Mouse (Mus musculus) liver, postnatal 0 days (tissue): ENCODE measurements around the gene Osbpl9. TPM values are rescaled to one million over a fixed set of nuclear protein-coding genes. Genes with fewer than 3 reads are reported as not detected.

ENCODE experiments used
- ATAC-seq: fragments of 200-750 bp; cut with Nextera tagmentation; 2 replicates; pipeline ENCODE4 v1.8.0; 2017; ENCODE audit warnings: mild to moderate bottlenecking, moderate library complexity
- DNase-seq: peaks from one replicate; pipeline ENCODE4 v3.0.0-alpha.2; 2016
- H3K27ac ChIP-seq: fragments of 300-500 bp; sonication (generic); 2 replicates; pipeline ENCODE4 v1.5.1; 2014; ENCODE audit warnings: antibody characterized with exemption, moderate library complexity, mild to moderate bottlenecking, low read depth
- H3K27me3 ChIP-seq: fragments of 300-500 bp; sonication (generic); 2 replicates; pipeline ENCODE4 v1.6.1; 2014; ENCODE audit warnings: low read length, control low read depth, mixed read lengths; ENCODE audit not compliant: insufficient read depth
- H3K36me3 ChIP-seq: fragments of 300-500 bp; sonication (generic); replicated peaks from 2 replicates; pipeline ENCODE4 v1.6.1; 2014; ENCODE audit warnings: mild to moderate bottlenecking, control low read depth, low read length, moderate library complexity, mixed read lengths; ENCODE audit not compliant: insufficient read depth
- H3K4me1 ChIP-seq: fragments of 300-500 bp; sonication (generic); 2 replicates; pipeline ENCODE4 v1.6.1; 2014; ENCODE audit warnings: antibody characterized with exemption, mild to moderate bottlenecking, control low read depth; ENCODE audit not compliant: insufficient read depth
- H3K4me2 ChIP-seq: fragments of 300-500 bp; sonication (generic); 2 replicates; pipeline ENCODE4 v1.6.1; 2014; ENCODE audit warnings: low read depth, mild to moderate bottlenecking, low read length, moderate library complexity, mixed read lengths
- H3K4me3 ChIP-seq: fragments of 300-500 bp; sonication (generic); 2 replicates; pipeline ENCODE4 v1.5.1; 2014; ENCODE audit warnings: low read depth, low read length
- H3K9ac ChIP-seq: fragments of 300-500 bp; sonication (generic); replicated peaks from 2 replicates; pipeline ENCODE4 v1.6.1; 2014; ENCODE audit warnings: mild to moderate bottlenecking, moderate library complexity
- H3K9me3 ChIP-seq: fragments of 300-500 bp; sonication (generic); 2 replicates; pipeline ENCODE4 v1.6.1; 2016; ENCODE audit warnings: mild to moderate bottlenecking, control low read depth, low read length, mixed read lengths
- CTCF ChIP-seq: sonication (generic); IDR thresholded peaks from 2 replicates; pipeline ENCODE4 v1.5.1; 2016; ENCODE audit warnings: antibody characterized with exemption, low read depth
- EP300 ChIP-seq: IDR thresholded peaks from 2 replicates; pipeline ENCODE4 v1.6.1; 2016; ENCODE audit warnings: antibody characterized with exemption, low read depth, mild to moderate bottlenecking
- WGBS: fragments of 180-500 bp; shearing (Covaris S2); extraction: QIAGEN DNeasy Blood & Tissue Kit; methylation state at CpG from one replicate; pipeline ENCODE4 v1.1.7; 2014; ENCODE audit not compliant: insufficient replicate concordance; 5-methylcytosine and 5-hydroxymethylcytosine counted together
- polyA plus RNA-seq: library from polyadenylated mRNA; unstranded; fragments of >200 nt; fragmentation: Nextera tagmentation; extraction: Ambion mirVana; gene quantifications from 2 replicates; pipeline ENCODE4 v1.2.1, GENCODE M21; 2015

Osbpl9 gene
- polyA plus RNA-seq, 1 experiment from 2014 or later, result 28.2 TPM

- Histone ChIP-seq H3K4me3 (no peak overlapping the region), H3K4me1 (no peaks in the 10 kb centered on the region), H3K4me2 (no peak overlapping the region), H3K9ac (no peak overlapping the region), H3K27me3 (no peaks in the 10 kb centered on the region), H3K27ac (no peak overlapping the region), H3K9me3 (no peaks in the 10 kb centered on the region), H3K36me3 (peaks cover 49% of the 10 kb centered on the region)
- TF ChIP-seq CTCF (no peak), EP300 (no peak)
- WGBS, result 88% methylated on average over 2 of the region's 2 CpGs
- DNase-seq (no peak), ATAC-seq (no peak)
Measured at GRCm38 (mm10) chr4:109030266-109030665, 171.8 kb downstream of the Osbpl9 start.

DNA sequence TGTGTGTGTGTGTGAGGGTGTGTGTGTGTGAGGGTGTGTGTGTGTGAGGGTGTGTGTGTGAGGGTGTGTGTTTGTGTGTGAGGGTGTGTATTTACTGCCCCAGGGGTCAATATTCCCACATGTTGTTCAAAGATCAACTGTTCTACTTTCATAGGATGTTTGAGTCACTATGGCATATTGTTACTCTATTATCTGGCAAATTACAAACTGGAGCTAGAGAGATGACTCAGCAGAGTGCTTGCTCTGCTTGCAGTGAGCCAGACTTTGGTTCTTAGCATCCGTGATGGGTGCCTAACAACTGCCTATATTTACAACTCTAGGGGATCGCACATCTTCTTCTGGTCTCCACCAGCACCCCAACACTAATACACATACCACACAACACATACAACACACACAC lies 172.2 kb downstream of the Osbpl9 start:
- ATAC-seq (no peak), DNase-seq (no peak)
- Histone ChIP-seq H3K4me1 (no peaks in the 10 kb centered on the region), H3K4me2 (no peak overlapping the region), H3K36me3 (peaks cover 49% of the 10 kb centered on the region), H3K4me3 (no peak overlapping the region), H3K9me3 (no peaks in the 10 kb centered on the region), H3K27me3 (no peaks in the 10 kb centered on the region), H3K9ac (no peak overlapping the region), H3K27ac (no peak overlapping the region)
- WGBS, result 76% methylated on average over 2 of the region's 2 CpGs
- no peak for TF ChIP-seq EP300
- no peak for TF ChIP-seq CTCF

- H3K4me3 ChIP-seq, result no peak overlapping the region
- TF ChIP-seq EP300, result no peak
- TF ChIP-seq CTCF, result no peak
- H3K9ac ChIP-seq, result no peak overlapping the region
- no peak overlapping the region for H3K4me2 ChIP-seq
- H3K27ac ChIP-seq, result no peak overlapping the region
- no peak for DNase-seq
- no peaks in the 10 kb centered on the region for H3K27me3 ChIP-seq
- WGBS, result 84% methylated on average over 3 of the region's 3 CpGs
- ATAC-seq, result no peak
- no peaks in the 10 kb centered on the region for H3K4me1 ChIP-seq
- H3K36me3 ChIP-seq, result peaks cover 43% of the 10 kb centered on the region
- H3K9me3 ChIP-seq, result no peaks in the 10 kb centered on the region
Measured at GRCm38 (mm10) chr4:109026543-109026942, 175.5 kb downstream of the Osbpl9 start.

- no peak overlapping the region for H3K27ac ChIP-seq
- no peak overlapping the region for H3K4me2 ChIP-seq
- no peak overlapping the region for H3K4me3 ChIP-seq
- H3K27me3 ChIP-seq, result no peaks in the 10 kb centered on the region
- peaks cover 34% of the 10 kb centered on the region for H3K36me3 ChIP-seq
- H3K9me3 ChIP-seq, result no peaks in the 10 kb centered on the region
- WGBS, result 76% methylated on average over 3 of the region's 3 CpGs
- H3K4me1 ChIP-seq, result no peaks in the 10 kb centered on the region
- TF ChIP-seq EP300 (no peak), CTCF (no peak)
- DNase-seq (no peak), ATAC-seq (no peak)
- H3K9ac ChIP-seq, result no peak overlapping the region
Measured at GRCm38 (mm10) chr4:109025061-109025460, 177.0 kb downstream of the Osbpl9 start.

- no peak for TF ChIP-seq EP300
- no peak for TF ChIP-seq CTCF
- H3K9ac ChIP-seq, result no peak overlapping the region
- no peak overlapping the region for H3K4me2 ChIP-seq
- 44% methylated on average over 1 of the region's 1 CpGs for WGBS
- no peak for DNase-seq
- H3K4me3 ChIP-seq, result no peak overlapping the region
- H3K9me3 ChIP-seq, result no peaks in the 10 kb centered on the region
- H3K27me3 ChIP-seq, result no peaks in the 10 kb centered on the region
- ATAC-seq, result no peak
- H3K27ac ChIP-seq, result no peak overlapping the region
- H3K36me3 ChIP-seq, result peaks cover 36% of the 10 kb centered on the region
- no peaks in the 10 kb centered on the region for H3K4me1 ChIP-seq
Measured at GRCm38 (mm10) chr4:109021976-109022375, 180.1 kb downstream of the Osbpl9 start.

- WGBS, result 63% methylated on average over 4 of the region's 4 CpGs
Measured at GRCm38 (mm10) chr4:109019301-109019700, 182.8 kb downstream of the Osbpl9 start.

GRCm38 (mm10) chr4:109017441-109017840 lies 184.6 kb downstream of the Osbpl9 start:
- no peak overlapping the region for H3K4me3 ChIP-seq
- no peak overlapping the region for H3K27ac ChIP-seq
- no peak for ATAC-seq
- H3K4me1 ChIP-seq, result no peaks in the 10 kb centered on the region
- no peak for DNase-seq
- no peak overlapping the region for H3K4me2 ChIP-seq
- H3K27me3 ChIP-seq, result no peaks in the 10 kb centered on the region
- 87% methylated on average over 7 of the region's 7 CpGs for WGBS
- H3K9ac ChIP-seq, result no peak overlapping the region
- peaks cover 28% of the 10 kb centered on the region for H3K36me3 ChIP-seq
- H3K9me3 ChIP-seq, result no peaks in the 10 kb centered on the region
- no peak for TF ChIP-seq EP300
- no peak for TF ChIP-seq CTCF

More at GRCm38 (mm10) chr4:109019301-109019700, 182.8 kb downstream of the Osbpl9 start:
- TF ChIP-seq CTCF (no peak), EP300 (no peak)
- Histone ChIP-seq H3K27ac (no peak overlapping the region), H3K4me1 (no peaks in the 10 kb centered on the region), H3K27me3 (no peaks in the 10 kb centered on the region), H3K9me3 (no peaks in the 10 kb centered on the region), H3K4me2 (no peak overlapping the region), H3K9ac (no peak overlapping the region), H3K36me3 (peaks cover 29% of the 10 kb centered on the region), H3K4me3 (no peak overlapping the region)
- DNase-seq (no peak), ATAC-seq (no peak)
